Mouse (Mus musculus): ENCODE measurements around the gene Cbx3.
A peak's percentile ranks its signal among the peaks of the same experiment; 100 is the strongest.

Gene Cbx3

DNA sequence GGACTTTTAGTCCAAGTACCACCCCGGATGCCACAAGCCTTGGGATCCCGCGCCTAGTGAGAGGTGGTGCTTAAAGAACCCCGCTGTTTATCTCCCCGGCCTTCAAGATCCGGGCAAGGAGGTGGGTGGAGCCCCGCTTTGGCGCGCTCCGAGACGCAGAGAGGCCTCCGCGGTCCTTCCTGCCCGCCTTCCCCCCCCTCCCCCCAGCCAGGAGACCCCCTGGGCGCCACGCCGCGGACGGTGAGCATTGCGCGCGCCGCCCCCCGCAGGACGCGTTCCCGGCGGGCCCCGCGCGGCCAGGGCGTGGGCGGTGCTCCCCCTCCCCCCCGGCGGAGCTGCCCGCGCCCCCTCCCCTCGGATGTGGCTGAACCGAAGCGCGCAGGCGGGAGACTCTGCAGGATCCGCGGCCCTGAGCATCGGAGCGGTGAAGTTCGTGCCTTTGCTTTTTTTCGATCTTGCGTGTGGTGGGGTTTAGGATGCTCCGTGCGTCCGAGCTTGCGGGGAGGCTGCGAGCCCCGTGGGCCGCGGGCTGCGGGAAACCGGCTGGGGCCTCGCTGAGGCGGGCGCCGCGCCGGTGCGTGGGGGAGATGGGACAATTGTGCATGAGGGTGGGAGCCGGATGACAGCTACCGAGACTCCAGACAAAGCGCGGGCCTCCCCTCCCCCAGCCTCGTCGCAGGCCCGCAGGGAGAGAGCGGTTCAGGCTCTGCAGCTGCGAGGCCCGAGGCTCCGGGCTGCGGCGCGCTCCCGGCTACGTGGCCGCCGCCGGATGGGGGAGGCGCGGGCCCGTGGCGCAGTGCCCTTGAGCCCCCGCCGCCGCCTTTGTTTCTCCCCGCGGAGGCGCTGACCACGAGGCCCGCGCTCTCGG is at the start of gene Cbx3:
Gene Cbx3 (plus strand): TSS at position 50 of the 868 bp plus-strand sequence.
- peak; percentile 85 to 91 for DNase-seq (ENCODE audit: low spot score in 2 of 2)

DNA sequence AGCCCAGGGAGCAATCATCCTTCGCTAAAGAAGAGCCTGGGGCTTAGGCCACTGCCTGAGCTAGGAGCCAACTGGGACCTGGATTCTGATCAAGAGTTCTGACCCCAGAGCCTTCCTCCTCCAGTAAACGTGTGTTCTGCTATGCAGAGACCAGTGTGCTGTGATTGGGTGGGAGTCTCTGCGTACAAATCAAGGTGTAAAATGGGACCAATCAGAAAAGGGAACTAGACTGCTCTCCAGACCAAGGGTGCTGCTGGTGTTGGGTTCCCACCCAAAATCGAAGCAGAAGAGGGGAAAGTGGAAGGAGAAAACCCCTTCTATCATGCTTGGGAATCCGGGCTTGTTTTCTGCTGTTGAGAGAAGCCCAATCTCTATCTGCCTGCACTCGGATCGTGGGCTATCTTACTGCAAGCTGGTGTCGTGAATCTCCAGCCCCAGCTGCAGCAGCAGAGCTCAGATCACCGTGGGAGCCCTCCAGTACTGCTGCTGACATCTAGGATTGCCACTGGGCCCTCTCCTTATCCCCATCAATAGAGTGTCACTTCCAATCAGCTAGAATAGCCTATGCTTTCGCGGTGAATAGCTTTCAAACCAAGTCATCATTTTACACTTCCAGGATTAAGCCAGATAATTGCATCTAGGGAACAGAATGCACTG is 46.6 kb upstream of the Cbx3 start:
- DNase-seq (ENCODE audit: low spot score in 2 of 2): no peak

DNA sequence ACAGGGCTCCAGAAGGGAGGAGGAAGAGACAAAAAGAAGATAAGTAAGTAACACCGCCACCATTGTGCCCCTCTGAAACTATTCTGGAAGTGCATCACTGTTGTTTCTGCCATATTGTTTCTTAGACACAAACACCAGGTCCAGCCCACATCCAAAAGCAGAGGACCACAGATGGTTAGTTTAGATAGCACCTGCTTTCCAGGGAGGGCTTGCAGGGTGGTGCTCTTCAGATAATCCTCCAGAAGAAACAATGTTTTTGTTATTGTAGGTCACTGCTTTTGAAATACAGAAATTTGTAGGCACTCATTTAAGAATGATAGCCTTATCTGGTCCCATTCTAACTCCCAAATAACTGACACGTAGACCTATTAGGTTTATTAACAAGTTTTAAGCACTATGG is 45.6 kb upstream of the Cbx3 start:
- DNase-seq (ENCODE audit: low spot score in 2 of 2): no peak

DNA sequence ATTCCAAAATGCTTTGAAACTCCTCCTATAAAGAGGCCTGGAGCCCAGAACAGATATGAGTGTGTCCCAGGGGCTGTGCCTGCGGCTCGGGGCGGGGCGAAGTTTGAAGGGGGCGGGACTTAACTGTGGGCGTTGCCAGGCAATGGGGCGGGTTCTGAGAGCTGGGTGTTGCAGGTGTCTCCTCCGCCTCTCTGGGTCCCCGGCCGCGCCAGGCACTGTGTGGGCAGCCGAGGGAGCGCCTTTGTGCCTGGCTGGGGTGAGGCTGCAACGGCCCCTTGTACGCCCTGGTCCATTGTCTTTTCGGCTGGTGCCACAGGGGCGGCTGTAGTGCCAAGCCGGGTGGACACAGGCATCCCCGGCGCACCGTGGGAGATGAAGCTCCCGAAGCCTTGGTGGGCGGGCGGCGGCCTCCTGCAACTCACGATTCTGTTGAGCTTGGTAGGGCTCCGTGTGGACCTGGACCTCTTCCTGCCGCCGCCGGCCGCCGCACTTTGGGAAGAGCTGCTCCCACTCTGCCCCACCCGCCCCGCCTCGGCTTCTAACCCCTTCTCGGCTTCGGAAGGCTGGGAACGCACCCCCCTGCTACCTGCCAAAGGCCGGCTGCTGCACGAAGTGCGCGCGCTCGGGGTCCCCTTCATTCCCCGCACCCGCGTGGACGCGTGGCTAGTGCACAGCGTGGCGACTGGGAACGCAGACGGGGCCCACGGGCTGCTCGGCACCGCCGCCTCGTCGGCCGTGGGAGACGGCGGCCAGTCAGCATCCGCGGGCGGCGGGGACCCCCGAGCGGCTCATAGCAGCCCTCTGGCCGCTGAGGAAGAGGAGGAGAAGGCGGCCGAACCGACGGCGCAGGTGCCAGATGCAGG is 37.4 kb upstream of the Cbx3 start, which contains the start of gene Nfe2l3:
Gene Nfe2l3 (plus strand): TSS at position 136 of the 863 bp plus-strand sequence.
- DNase-seq (ENCODE audit: low spot score in 2 of 2): peak; percentile 72 to 86

DNA sequence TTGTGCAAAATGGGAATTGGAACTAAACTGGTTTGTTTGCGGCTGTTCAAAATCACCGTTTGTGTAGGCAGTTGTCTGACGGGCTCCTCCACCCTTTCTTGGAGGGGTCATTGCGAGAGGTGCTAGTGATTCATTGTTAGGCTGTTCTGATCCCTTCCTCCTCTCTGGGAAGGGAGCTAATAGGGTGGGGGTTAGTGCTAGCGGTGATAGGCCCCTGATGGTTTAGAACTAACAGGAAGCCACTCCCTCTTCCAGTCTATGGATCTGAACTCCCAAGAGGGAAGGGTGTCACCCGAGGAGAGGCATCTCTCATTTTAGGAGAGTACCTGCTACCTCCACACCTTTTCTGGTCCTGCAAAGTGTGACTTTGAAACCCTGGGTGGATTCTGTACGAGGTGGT is 35.9 kb upstream of the Cbx3 start:
- DNase-seq (ENCODE audit: low spot score in 2 of 2): no peak

DNA sequence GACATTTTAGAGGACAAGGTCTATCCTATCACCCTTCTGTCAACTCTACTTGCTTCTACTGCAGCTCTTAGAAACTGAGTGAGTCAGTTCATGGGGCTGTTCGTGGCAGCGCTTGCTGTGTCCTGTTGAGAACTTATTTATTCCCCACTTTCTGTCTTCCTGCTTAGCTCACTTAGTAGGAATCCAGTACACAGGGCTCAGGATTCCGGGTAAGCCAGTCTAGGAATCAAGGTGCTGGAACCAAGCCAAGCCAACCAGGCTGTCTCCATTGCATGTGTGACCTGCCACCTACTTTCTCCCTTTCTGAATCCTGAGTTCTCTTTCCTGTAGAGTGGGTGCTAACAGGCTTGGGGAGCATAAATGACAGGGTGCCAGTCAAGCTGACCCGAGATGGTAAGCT is 32.5 kb upstream of the Cbx3 start:
- no peak for DNase-seq (ENCODE audit: low spot score in 2 of 2)

DNA sequence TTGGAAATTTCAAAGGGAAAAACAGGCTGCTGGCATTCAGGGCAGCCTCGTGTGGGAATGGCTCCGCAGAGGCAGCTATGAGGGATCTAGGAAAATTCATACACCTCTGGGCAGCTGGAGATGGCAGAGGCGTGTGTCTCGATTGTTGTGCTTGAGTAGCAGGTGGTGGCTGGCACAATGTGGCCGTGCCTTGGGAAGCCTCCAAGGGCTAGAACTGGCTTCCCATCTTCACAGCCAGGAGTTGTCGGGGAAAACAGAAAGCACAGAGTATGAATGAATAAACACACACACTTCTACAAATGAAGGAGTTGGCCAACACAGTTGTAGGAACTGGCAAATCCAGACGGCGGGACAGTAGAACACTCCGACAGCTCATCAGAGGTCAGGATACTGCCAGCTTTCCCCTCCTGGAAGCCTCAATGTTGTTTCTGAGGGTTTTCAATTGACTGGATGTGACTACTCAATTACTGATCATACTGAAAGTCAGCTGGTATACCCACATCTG is 31.3 kb upstream of the Cbx3 start:
- no peak for DNase-seq (ENCODE audit: low spot score in 2 of 2)

DNA sequence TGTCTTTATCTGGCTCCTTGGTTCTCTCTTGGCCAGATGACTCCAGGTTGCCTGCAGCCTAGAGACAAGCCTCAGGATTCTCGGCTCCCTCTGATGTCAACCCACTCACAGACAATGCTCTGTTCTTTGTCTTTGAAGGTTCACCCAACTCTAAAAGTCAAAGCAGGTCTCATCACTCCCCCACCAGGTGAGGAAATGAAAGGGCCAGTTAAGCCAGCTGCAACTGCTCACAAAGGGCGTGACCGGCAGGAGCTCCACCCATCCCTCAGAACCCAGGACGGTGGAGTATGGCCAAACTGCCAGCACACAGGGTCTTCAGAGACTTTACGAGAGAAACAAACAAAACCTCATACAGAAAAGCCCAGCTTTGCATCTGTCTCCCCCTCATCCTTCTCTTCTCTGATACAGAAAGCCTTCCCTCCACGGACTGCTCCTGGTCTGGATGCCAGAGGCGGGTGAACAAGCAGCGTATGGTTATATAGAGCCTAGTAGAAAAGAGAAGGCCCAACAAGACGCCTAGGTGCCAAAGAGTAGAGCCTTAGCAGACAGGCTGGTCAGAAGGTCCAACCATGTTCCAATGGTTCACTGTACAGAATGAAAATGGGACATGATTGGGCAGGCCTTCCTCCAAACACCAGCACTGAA is 27.8 kb upstream of the Cbx3 start:
- peak in 1 of 2 experiments; percentile 56 for DNase-seq (ENCODE audit: low spot score in 2 of 2)

DNA sequence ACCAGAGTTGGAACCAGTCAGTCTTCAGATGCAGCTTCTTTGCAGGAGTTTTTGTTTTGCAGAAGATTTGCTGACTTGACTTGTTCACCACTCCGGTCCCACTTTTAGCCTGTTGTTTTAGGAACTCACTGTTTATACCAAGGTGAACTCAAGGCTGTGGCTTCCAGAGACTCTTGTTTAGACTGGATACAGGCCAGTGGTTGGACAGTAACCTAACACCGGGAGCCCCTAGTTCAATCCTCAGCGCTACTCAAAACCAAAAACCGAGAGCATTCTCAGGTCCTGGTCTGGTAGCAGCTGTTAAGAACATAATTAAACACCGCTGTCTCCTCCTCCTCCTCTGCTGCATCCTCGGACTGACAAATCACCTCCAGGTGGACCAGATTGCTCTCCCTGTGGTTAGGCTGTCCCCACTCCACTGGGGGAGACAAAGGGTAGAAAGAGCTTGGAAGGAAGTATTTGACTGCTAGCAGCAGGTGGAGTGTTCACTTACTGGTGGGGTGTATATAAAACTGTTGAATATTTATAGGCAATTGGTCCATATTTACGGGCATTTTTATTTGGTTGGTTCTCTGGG is 17.1 kb upstream of the Cbx3 start:
- peak in 1 of 2 experiments; percentile 53 for DNase-seq (ENCODE audit: low spot score in 2 of 2)

DNA sequence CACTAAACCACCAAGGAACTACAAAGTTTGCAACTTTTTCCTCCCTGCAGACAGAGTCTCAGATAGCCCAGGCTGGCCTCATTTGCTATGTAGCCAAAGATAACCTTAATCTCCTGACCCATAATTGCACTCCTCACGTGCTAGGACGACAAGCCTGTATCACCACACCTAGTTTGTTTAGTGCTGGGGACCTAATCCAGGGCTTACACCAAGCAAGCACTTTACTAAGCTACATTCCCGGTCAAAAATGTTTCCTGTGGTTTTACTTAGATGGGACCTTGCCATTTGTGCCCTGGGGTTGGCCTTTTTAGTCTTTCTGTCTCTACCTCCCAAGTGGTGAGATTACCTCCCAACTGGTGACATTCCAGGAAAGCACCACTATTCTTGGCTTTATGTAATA is 15.2 kb upstream of the Cbx3 start:
- no peak for DNase-seq (ENCODE audit: low spot score in 2 of 2)

DNA sequence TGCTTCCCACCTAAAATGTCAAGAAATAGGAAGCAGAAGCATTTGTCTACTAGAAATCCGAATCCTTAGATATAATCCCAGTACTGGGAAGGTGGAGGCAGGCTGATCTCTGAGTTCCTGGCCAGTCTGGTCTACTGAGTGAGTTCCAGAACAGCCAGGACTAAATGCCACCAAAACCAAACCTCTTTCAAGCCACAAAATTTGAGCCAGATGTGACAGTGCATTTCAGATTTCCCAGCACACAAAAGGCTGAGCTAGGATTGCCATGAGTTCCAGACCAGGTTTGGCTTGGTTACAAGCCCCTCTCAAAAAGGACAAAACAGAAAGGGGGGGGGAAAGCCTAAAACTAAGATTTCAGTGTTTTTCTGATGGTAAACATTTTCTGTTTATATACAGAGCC is 14.0 kb upstream of the Cbx3 start:
- DNase-seq (ENCODE audit: low spot score in 2 of 2): peak in 1 of 2 experiments; percentile 39

DNA sequence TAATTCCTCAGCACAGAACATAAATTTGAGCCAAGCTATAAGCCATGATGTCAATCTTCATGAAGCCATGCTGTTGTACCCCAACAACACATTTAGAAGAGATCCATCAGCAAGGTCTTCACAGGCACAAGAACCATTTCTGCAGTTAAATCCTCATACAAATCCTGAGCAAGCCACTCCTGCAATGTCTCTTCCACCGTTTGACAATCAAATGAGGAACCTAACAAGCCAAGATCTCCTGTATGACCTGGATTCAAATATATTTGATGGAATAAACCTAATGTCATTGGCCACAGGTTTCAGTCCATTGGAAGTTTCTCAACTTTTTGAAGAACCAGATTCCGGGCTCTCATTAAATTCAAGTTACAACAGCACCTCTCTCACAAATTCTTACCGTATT is 12.9 kb upstream of the Cbx3 start:
- DNase-seq (ENCODE audit: low spot score in 2 of 2): no peak

DNA sequence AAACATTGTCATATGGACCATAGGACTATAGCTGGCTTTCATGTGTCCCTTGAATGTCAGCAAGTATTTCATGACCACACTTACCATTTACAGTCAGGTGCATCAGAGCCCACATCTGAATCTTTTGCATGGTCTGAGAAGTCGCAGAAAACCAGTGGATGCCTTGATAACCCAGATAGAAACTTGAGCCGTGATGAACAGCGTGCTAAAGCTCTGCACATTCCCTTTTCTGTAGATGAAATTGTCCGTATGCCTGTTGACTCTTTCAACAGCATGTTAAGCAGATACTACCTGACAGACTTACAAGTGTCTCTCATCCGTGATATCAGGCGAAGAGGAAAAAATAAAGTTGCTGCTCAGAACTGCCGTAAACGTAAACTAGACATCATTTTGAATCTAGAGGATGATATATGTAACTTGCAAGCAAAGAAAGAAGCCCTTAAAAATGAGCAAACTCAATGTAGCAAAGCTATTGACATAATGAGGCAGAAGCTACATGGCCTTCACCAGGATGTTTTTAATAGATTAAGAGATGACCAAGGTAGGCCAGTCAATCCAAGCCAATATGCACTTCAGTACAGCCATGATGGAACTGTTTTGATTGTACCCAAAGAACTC is 12.3 kb upstream of the Cbx3 start:
- no peak for DNase-seq (ENCODE audit: low spot score in 2 of 2)

DNA sequence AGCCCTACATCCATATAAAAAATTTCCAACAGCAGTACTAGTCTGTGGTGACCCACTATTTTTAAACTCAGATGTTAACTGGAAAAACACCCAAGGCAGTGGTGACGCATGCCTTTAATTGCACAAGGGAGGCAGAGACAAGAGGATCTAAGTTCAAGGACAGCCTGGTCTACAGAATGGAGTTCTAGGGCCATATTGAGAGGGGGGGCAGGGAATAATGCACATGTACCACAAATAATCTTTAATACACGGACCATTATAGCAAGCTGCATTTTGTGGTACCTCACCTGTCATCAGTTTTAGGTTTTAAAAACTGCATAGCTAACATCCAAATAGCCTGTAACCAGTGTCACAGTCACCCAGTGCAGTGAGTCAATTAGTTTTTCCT is 11.2 kb upstream of the Cbx3 start:
- no peak for DNase-seq (ENCODE audit: low spot score in 2 of 2)

DNA sequence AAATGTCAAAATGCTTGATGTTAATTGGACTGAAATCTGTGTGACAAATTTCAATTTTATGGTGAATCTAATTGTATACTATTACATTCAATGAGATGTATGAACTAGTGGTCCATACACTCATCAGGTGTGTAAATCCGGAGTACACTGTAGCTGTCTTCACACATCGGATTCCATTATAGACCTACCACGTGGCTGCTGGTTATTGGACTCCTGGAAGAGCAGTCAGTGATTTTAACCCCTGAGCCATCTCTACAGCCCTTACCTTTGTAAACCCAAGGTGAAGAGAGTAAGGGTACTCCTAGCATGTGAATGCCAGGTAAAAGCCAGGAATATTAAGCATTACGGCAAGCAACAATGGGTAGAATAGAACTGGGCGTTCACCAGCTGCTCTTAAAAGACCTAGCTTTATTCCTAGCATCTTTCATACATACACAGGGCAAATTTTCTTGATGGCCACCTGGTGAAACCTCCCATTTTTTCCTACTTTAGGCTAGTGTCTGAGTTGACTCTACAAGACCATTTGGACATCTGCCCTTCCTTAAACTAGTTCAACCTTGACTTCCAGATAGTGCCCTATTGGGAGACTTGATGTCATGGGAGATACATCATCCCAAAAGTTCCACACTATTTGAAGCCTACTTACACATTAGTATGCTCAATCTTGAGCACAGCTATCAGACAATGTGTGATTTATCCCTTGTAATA is 10.7 kb upstream of the Cbx3 start:
- DNase-seq (ENCODE audit: low spot score in 2 of 2): no peak

DNA sequence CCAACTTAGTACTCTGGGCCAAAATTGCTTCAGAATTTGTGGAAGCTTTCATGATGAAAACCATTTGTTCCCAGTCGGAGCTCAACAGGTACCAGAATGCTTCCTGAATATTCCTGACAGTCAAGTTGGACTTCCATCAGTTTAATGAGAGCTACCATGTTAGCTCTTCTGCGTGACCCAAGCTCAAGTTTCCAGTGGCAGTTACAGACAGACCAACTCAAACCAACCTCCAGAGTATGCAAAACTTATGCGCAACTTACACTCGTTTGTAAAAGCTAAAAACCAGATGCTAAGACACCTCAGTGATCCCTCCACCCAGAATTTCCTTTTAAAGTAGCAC is 10.2 kb upstream of the Cbx3 start:
- DNase-seq (ENCODE audit: low spot score in 2 of 2): no peak

DNA sequence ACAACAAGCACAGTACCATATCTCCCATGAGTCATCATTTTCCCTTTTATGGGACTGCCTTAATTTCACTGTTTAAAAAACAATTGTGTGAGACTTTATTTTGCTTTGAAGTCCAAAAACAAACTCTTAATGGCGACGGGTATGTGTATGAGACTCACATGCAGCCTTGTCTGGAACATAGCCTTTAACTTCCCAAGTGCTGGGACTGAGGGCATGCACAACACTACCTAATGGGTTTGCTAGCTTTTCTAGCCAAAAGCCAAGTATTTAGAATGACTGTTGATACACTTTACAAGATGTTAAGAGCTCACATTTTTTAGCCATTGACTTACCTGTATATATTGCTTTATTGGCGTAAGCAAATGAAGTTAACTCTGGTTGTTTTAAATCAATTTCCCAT is 9.8 kb upstream of the Cbx3 start:
- DNase-seq (ENCODE audit: low spot score in 2 of 2): no peak

DNA sequence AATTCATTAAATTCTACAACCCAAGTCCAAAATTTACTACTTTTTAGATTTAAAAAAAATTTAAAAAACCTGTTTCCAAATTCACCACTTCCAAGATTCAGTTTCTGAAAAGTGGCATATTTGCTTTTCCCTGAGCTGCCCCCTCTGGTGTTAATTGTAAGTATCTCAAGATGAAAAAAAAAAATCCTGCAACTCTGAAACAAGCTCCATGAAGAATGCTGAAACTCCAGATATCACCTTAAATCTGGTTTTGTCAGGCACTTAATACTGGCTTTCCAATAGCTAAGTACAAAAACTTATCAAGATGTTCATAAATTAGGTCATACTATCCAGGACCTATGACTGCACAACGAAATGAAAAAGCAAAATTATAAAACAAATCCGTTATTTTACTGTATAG is 2.5 kb upstream of the Cbx3 start:
- no peak for DNase-seq (ENCODE audit: low spot score in 2 of 2)

DNA sequence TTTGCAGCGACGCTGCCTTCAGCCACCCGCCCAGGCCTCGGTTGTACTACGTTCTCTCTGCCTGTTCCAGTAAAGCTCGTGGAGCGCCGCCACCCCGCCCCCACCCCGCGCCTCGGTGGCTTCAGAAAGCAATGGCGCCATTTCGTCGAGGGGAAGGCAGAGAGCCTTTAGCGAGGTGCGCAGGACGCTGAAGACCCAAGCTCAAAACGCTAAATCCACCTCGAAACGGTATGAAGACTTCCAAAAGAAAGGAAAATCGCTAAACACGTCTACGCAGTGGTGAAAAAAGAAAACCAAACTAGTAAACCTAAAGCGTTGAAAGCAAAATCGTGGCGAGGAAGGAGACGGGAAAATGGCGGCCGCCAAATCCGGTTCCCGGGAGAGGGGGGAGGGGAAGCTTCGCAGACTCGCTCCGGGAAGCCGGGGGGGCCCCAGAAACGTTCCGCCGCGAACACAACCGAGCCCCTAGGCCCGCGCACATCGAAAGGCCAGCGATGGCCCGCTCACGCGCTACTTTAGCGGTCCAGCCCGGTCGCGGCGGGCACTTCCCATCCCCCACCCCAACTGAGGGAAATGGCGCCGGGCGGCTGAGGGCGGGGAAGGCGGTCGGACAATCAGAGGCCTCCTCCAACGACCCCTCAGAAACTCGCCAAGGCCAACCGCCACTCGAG is 1.1 kb upstream of the Cbx3 start:
- peak; percentile 71 to 89 for DNase-seq (ENCODE audit: low spot score in 2 of 2)
